ENCODE assay signal across 27 mouse cellular contexts in genomic region chr17:45912165-45912564, GRCm38 (mm10).
DNase-seq lines count a peak whose midpoint lies in the region; ATAC-seq and TF ChIP-seq lines count a peak whose summit lies in the region.
"Had no signal": no experiment of that assay in that cellular context is flagged by ENCODE, and none has a peak within 500 bp of the region (broad histone marks: within the 10 kb centered on the region; RNA-seq: fewer than 3 reads in every experiment).

No protein-coding gene starts in this region.

- no peak overlapping the region for H3K4me3 ChIP-seq in gastrocnemius, adult 2 months
- no peak overlapping the region for H3K4me3 ChIP-seq in heart, adult 2 months
- no peak overlapping the region for H3K4me3 ChIP-seq in embryonic facial prominence, embryonic 15.5 days (replicated peaks)
- H3K4me3 ChIP-seq in myocyte: no peak overlapping the region
- H3K4me3 ChIP-seq: embryonic facial prominence, embryonic 12.5 days; erythroblast, embryonic 14.5 days; forebrain, embryonic 10.5 days; forebrain, embryonic 12.5 days had no signal

- intact Hi-C loops in gastrocnemius, adult 2 months (cut with DNase I): no loop called here
- intact Hi-C loops in heart, adult 2 months (cut with DNase I): loop anchor here (5.0 kb wide), 1 partner anchor 95 kb away; no protein-coding TSS in a partner anchor

- no peak for TF ChIP-seq POLR2A in heart, adult 2 months (IDR thresholded peaks at IDR 0.05; ENCODE audit: insufficient read depth, low read depth, low read length)
- no peak for TF ChIP-seq POLR2A in myocyte (IDR thresholded peaks at IDR 0.05; ENCODE audit: insufficient read length, low read depth)

- peaks cover 4% of the 10 kb centered on the region; the same call in 1 of the 2 replicates for H3K4me1 ChIP-seq in heart, adult 2 months (ENCODE audit: control insufficient read depth, insufficient read depth, low read length)
- H3K4me1 ChIP-seq in embryonic facial prominence, embryonic 15.5 days: peaks cover 6% of the 10 kb centered on the region

- no peak for TF ChIP-seq EP300 in heart, adult 2 months (IDR thresholded peaks at IDR 0.05; ENCODE audit: insufficient read depth, low read depth, low read length)

- no peaks in the 10 kb centered on the region for H3K79me2 ChIP-seq in heart, adult 2 months (replicated peaks; ENCODE audit: control insufficient read depth, insufficient read depth, low read length)
- H3K79me2 ChIP-seq in myocyte (ENCODE audit: control insufficient read depth, insufficient read depth): no peaks in the 10 kb centered on the region

- H3K4me2 ChIP-seq in embryonic facial prominence, embryonic 15.5 days (replicated peaks): no peak overlapping the region
- H3K4me2 ChIP-seq in myocyte (ENCODE audit: low read depth): no peak overlapping the region
- H3K4me2 ChIP-seq: embryonic facial prominence, embryonic 12.5 days; forebrain, embryonic 12.5 days had no signal

- H3K27ac ChIP-seq in gastrocnemius, adult 2 months: peak overlapping the region; percentile 93
- H3K27ac ChIP-seq in heart, adult 2 months: peak overlapping the region; percentile 87
- no peak overlapping the region for H3K27ac ChIP-seq in embryonic facial prominence, embryonic 15.5 days (replicated peaks)
- H3K27ac ChIP-seq: embryonic facial prominence, embryonic 12.5 days; forebrain, embryonic 10.5 days; forebrain, embryonic 12.5 days had no signal

- no peak for TF ChIP-seq CTCF in gastrocnemius, adult 2 months (IDR thresholded peaks at IDR 0.05)
- no peak for TF ChIP-seq CTCF in heart, adult 2 months (IDR thresholded peaks at IDR 0.05)

- WGBS in heart, adult 2 months: 95% methylated on average over 3 of the region's 3 CpGs
- WGBS in embryonic facial prominence, embryonic 15.5 days: 92% methylated on average over 3 of the region's 3 CpGs

- H3K27me3 ChIP-seq in heart, adult 2 months (ENCODE audit: control insufficient read depth, insufficient read depth, low read length): no peaks in the 10 kb centered on the region
- H3K27me3 ChIP-seq in embryonic facial prominence, embryonic 15.5 days: no peaks in the 10 kb centered on the region
- H3K27me3 ChIP-seq in myocyte (ENCODE audit: control insufficient read depth, insufficient read depth, insufficient read length): no peaks in the 10 kb centered on the region
- H3K27me3 ChIP-seq: embryonic facial prominence, embryonic 12.5 days; forebrain, embryonic 12.5 days; Patski had no signal

- no peak for DNase-seq in gastrocnemius, adult 2 months
- DNase-seq in gastrocnemius, postnatal 25 days: no peak
- no peak for DNase-seq in heart, adult 2 months
- no peak for DNase-seq in heart, postnatal 4 days
- DNase-seq in urinary bladder, postnatal 10 days (ENCODE audit: low spot score): no peak
- DNase-seq in thymus, postnatal 36 days: no peak
- DNase-seq: adrenal gland, adult 8-10 months; adrenal gland, postnatal 14 days; adrenal gland, postnatal 36 days; B cell, adult 2 months; cerebellum, adult 11-12 months; cerebellum, adult 2 months; cerebellum, adult 9-10 months; cerebellum, postnatal 10 days; cerebellum, postnatal 25 days had no signal

- no peaks in the 10 kb centered on the region for H3K36me3 ChIP-seq in heart, adult 2 months (ENCODE audit: control insufficient read depth, insufficient read depth, low read length)
- H3K36me3 ChIP-seq in embryonic facial prominence, embryonic 15.5 days: no peaks in the 10 kb centered on the region
- H3K36me3 ChIP-seq in myocyte (ENCODE audit: control insufficient read depth, insufficient read depth): no peaks in the 10 kb centered on the region
- H3K36me3 ChIP-seq: embryonic facial prominence, embryonic 12.5 days; forebrain, embryonic 10.5 days; forebrain, embryonic 12.5 days; G1E had no signal

- H3K9me3 ChIP-seq in embryonic facial prominence, embryonic 15.5 days (replicated peaks): peaks cover 4% of the 10 kb centered on the region; the same call in 1 of the 2 replicates
- H3K9me3 ChIP-seq: embryonic facial prominence, embryonic 12.5 days had no signal

- H3ac ChIP-seq in myocyte (ENCODE audit: control insufficient read depth, insufficient read length): no peak overlapping the region

- peak; percentile 35; the same call in 1 of the 2 replicates for ATAC-seq in embryonic facial prominence, embryonic 15.5 days (ENCODE audit: insufficient number of reproducible peaks, low FRiP score, low TSS enrichment, low read depth)
- ATAC-seq: activated CD4-positive, CD25-positive, alpha-beta regulatory T cell, adult 4 months; CD4-positive, CD25-positive, alpha-beta regulatory T cell, adult 4 months; forebrain, embryonic 14.5 days; forebrain, embryonic 16.5 days; Patski had no signal

- no peak overlapping the region for H3K9ac ChIP-seq in heart, adult 2 months (ENCODE audit: low read depth, low read length)
- H3K9ac ChIP-seq in embryonic facial prominence, embryonic 15.5 days: no peak overlapping the region
- H3K9ac ChIP-seq: embryonic facial prominence, embryonic 12.5 days; forebrain, embryonic 12.5 days had no signal

TF ChIP-seq in myocyte, 11 proteins besides CTCF, POLR2A, EP300 and RAD21:
- TF ChIP-seq MYOG (IDR thresholded peaks at IDR 0.05; ENCODE audit: control insufficient read depth in 1 of 3, insufficient read depth in 1 of 3, insufficient read length in 2 of 3, low read depth in 2 of 3) (peak in 2 of 3 experiments; percentile 39 to 62), USF1 (IDR thresholded peaks at IDR 0.05; ENCODE audit: low read depth) (no peak), MYOD1 (IDR thresholded peaks at IDR 0.05; ENCODE audit: control insufficient read depth in 1 of 3, insufficient read length in 2 of 3, low read depth in 2 of 3) (peak in 1 of 3 experiments; percentile 64)
